Mouse (Mus musculus) heart, embryonic 11.5 days (tissue): ENCODE measurements around the gene Man2a2. TPM values are rescaled to one million over a fixed set of nuclear protein-coding genes. Genes with fewer than 3 reads are reported as not detected.

Experiments
- ATAC-seq: fragments of 200-750 bp; cut with Nextera tagmentation; replicated peaks from 2 replicates; pipeline ENCODE4 v1.8.0; 2017; ENCODE audit warnings: moderate library complexity; ENCODE audit not compliant: insufficient number of reproducible peaks, low FRiP score, low TSS enrichment
- H3K27ac ChIP-seq: fragments of 300-500 bp; sonication (generic); 2 replicates; pipeline ENCODE4 v1.5.1; 2014; ENCODE audit warnings: mild to moderate bottlenecking, low read depth, low read length
- H3K27me3 ChIP-seq: fragments of 300-500 bp; sonication (generic); 2 replicates; pipeline ENCODE4 v1.6.1; 2014; ENCODE audit warnings: mild to moderate bottlenecking, low read length, mixed read lengths; ENCODE audit not compliant: control insufficient read depth, insufficient read depth
- H3K36me3 ChIP-seq: fragments of 300-500 bp; sonication (generic); 2 replicates; pipeline ENCODE4 v1.6.1; 2014; ENCODE audit warnings: mild to moderate bottlenecking, low read length, moderate library complexity, mixed read lengths; ENCODE audit not compliant: control insufficient read depth, insufficient read depth
- H3K4me1 ChIP-seq: fragments of 300-500 bp; sonication (generic); 2 replicates; pipeline ENCODE4 v1.6.1; 2014; ENCODE audit warnings: low read length; ENCODE audit not compliant: control insufficient read depth, insufficient read depth
- H3K4me2 ChIP-seq: fragments of 300-500 bp; sonication (generic); 2 replicates; pipeline ENCODE4 v1.6.1; 2014; ENCODE audit warnings: mild to moderate bottlenecking, moderate library complexity
- H3K4me3 ChIP-seq: fragments of 300-500 bp; sonication (generic); 2 replicates; pipeline ENCODE4 v1.5.1; 2014; ENCODE audit warnings: low read depth, low read length
- H3K9ac ChIP-seq: fragments of 300-500 bp; sonication (generic); 2 replicates; pipeline ENCODE4 v1.6.1; 2014; ENCODE audit warnings: mild to moderate bottlenecking, low read depth, low read length, moderate library complexity
- H3K9me3 ChIP-seq: fragments of 300-500 bp; sonication (generic); replicated peaks from 2 replicates; pipeline ENCODE4 v1.6.1; 2016; ENCODE audit warnings: low read length; ENCODE audit not compliant: control insufficient read depth
- WGBS: fragments of 180-500 bp; shearing (Covaris S2); extraction: QIAGEN DNeasy Blood & Tissue Kit; methylation state at CpG from one replicate; pipeline ENCODE4 v1.1.7; 2014; ENCODE audit not compliant: insufficient replicate concordance; 5-methylcytosine and 5-hydroxymethylcytosine counted together
- polyA plus RNA-seq: library from polyadenylated mRNA; unstranded; fragments of >200 nt; fragmentation: Nextera tagmentation; extraction: Ambion mirVana; gene quantifications from 2 replicates; pipeline ENCODE4 v1.2.1, GENCODE M21; 2014

The Man2a2 gene
- polyA plus RNA-seq, 1 experiment from 2014 or later, result 12.3 TPM

DNA sequence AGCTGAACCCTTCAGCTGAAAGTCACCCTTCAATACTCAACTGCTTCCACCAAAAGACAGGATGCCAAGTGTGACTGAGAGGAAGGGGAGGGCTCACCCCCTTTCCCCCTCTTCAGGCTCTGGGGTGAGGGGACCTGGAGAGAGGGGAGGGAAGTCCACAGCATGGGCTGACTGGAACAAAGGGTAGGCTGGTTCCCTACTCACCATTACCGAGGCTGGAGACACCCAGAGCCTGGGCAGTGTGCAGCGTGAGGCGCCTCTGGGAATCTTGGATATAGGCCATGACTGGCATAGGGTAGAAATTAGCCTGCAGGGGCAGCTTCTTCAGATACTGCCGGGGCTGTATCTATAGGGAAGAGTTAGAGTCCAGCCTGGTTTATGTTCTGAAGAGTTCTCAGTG lies 13.1 kb downstream of the Man2a2 start:
- Histone ChIP-seq H3K9me3 (no peaks in the 10 kb centered on the region), H3K27me3 (no peaks in the 10 kb centered on the region), H3K4me1 (no peaks in the 10 kb centered on the region), H3K4me2 (no peak overlapping the region), H3K36me3 (peaks cover 36% of the 10 kb centered on the region), H3K9ac (no peak overlapping the region), H3K4me3 (no peak overlapping the region), H3K27ac (peak overlapping the region; percentile 47; the same call in 1 of the 2 replicates)
- no peak for ATAC-seq
- 77% methylated on average over 4 of the region's 4 CpGs for WGBS

DNA sequence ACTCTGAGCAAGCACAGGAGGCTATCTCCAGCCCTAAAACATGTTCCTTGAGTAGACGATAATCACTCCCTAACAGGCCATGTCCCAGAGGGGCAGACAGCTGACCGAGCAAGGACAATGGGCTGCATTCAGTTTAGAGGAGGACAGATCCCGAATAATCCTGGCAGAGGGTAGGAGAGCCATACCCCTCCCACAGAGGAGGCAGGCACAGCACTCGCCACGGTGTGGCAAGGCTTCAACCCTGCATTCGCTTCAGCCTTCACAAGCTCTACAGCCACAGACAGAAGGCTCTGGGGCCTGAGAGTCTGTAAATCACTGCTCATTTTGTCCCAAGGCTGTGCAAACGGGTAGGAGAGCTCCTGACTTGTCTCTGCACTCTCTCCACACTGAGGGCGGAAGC lies 14.0 kb downstream of the Man2a2 start:
- H3K9me3 ChIP-seq, result no peaks in the 10 kb centered on the region
- no peaks in the 10 kb centered on the region for H3K4me1 ChIP-seq
- H3K27ac ChIP-seq, result 0 out of 2 replicates have a peak overlapping the region, but pooled peaks have one; percentile 47
- H3K36me3 ChIP-seq, result peaks cover 30% of the 10 kb centered on the region
- H3K4me3 ChIP-seq, result no peak overlapping the region
- WGBS, result 60% methylated on average over 8 of the region's 8 CpGs
- H3K27me3 ChIP-seq, result no peaks in the 10 kb centered on the region
- no peak overlapping the region for H3K4me2 ChIP-seq
- ATAC-seq, result no peak
- H3K9ac ChIP-seq, result no peak overlapping the region

DNA sequence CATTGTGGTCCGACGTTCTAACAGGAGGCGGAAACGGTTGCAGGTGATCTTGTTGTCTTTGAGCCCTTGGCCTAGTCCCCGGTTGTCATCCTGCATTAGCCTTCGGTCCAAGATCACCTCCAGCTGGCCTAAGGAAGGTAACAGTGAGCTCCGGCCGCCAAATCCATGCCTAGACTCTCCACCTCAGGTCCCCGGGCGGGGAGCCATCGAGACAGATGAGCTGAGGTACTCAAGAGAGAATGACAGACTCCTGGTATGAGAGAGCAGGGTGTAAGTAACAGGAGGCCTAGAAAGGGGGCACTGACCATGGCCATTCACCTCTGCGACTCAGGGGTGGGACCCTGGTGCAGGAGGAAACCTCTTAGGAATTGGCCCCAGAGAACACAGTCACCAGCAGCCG lies 14.8 kb downstream of the Man2a2 start:
- Histone ChIP-seq H3K4me2 (no peak overlapping the region), H3K36me3 (peaks cover 32% of the 10 kb centered on the region), H3K4me1 (no peaks in the 10 kb centered on the region), H3K27ac (0 out of 2 replicates have a peak overlapping the region, but pooled peaks have one; percentile 1), H3K4me3 (no peak overlapping the region), H3K27me3 (no peaks in the 10 kb centered on the region), H3K9me3 (no peaks in the 10 kb centered on the region), H3K9ac (no peak overlapping the region)
- ATAC-seq, result no peak
- 84% methylated on average over 13 of the region's 13 CpGs for WGBS

DNA sequence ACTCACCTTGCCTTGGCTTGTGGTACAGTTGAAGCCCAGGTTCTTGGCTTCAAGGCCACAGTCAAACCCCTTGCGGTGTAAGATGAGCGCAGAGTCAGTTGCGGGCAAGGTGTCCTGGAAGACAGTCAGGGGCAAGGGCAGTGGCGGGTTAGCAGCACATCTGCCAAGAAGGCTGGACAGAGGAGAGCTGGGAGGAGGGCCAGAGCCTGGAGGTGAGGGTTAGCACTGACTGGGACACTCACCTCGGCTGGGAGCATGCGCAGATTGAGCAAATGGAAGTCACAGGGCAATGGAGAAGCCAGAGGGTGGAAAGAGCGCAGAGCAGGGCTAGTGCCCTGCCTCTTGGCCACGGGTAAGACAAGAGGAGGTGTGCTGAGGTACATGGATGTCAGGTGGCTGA lies 18.3 kb downstream of the Man2a2 start:
- no peaks in the 10 kb centered on the region for H3K27me3 ChIP-seq
- no peak for ATAC-seq
- no peak overlapping the region for H3K4me2 ChIP-seq
- H3K9ac ChIP-seq, result no peak overlapping the region
- H3K36me3 ChIP-seq, result peaks cover 16% of the 10 kb centered on the region
- no peak overlapping the region for H3K4me3 ChIP-seq
- 86% methylated on average over 8 of the region's 8 CpGs for WGBS
- no peaks in the 10 kb centered on the region; the same call in 1 of the 2 replicates for H3K4me1 ChIP-seq
- no peaks in the 10 kb centered on the region for H3K9me3 ChIP-seq
- no peak overlapping the region for H3K27ac ChIP-seq

DNA sequence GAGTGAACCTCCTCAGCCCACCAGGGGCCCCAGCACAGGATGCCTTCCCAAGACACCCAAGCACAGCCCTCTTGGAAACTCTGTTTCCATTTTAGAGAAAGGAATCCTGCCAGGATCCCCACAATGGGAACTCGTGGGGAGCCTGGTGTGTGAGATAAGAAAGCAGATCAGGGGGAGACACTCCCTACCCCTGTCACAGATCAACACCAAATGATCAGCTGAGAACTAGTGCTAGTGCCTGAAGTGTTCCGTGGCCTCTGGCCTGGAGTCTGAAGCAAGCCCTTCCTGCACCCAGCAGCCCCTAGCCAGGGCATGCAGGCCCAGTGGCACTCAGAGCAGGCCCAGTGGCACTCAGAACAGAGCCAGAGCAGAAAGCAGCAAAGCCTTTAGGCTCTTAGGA lies 20.4 kb downstream of the Man2a2 start:
- Histone ChIP-seq H3K9ac (no peak overlapping the region), H3K9me3 (no peaks in the 10 kb centered on the region), H3K4me2 (no peak overlapping the region), H3K4me3 (no peak overlapping the region), H3K27ac (no peak overlapping the region), H3K4me1 (peaks cover 3% of the 10 kb centered on the region; the same call in 1 of the 2 replicates), H3K27me3 (no peaks in the 10 kb centered on the region), H3K36me3 (peaks cover 13% of the 10 kb centered on the region)
- no peak for ATAC-seq
- WGBS, result 43% methylated on average over 2 of the region's 2 CpGs

DNA sequence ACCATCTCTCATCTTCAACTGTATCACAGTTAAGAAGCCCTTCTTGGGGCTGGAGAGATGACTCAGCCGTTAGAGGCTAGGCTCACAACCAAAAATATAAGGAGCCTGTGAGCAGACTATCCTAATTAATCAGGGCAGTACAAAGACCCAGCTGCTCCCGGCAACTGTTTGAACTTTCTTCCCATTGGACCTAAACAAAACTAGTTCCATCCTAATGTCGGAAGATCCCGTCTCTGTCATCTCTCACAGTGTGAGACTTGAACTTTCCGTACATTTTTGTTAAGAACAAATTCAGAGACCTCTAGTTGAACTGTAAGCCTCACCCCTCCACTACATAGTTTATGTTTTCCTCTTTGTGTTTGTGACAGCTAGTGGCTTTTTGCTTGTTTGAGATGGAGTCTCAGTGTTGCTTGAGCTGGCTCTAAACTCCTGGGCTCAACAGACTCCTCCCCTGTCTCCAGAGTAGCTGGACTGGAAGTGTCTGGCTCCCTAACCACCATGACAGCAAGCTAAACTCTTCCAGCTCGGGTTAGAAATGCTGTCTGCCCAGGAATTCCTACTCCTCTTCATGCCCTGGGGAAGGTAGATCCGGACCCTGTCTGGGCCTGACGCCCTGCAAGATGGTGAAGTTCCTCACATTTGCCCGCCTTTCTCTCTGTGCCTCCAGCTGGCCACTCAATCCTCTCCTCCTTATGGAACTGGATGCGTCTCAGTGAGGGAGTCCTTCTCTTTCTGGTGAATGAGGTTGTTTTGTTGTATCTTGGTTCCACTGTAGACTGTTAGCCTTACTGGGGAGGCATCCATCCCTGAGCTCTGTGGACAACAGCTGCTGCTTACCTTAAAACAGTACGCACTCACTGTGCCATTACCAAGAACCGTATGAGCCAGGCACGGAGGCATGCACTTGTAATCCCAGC lies 23.2 kb downstream of the Man2a2 start:
- Histone ChIP-seq H3K27ac (no peak overlapping the region; the same call in 1 of the 2 replicates), H3K4me1 (peaks cover 8% of the 10 kb centered on the region; the same call in 1 of the 2 replicates), H3K9me3 (no peaks in the 10 kb centered on the region), H3K27me3 (no peaks in the 10 kb centered on the region), H3K36me3 (peaks cover 7% of the 10 kb centered on the region), H3K4me2 (no peak overlapping the region), H3K9ac (no peak overlapping the region), H3K4me3 (no peak overlapping the region)
- ATAC-seq, result no peak
- 65% methylated on average over 13 of the region's 13 CpGs for WGBS

DNA sequence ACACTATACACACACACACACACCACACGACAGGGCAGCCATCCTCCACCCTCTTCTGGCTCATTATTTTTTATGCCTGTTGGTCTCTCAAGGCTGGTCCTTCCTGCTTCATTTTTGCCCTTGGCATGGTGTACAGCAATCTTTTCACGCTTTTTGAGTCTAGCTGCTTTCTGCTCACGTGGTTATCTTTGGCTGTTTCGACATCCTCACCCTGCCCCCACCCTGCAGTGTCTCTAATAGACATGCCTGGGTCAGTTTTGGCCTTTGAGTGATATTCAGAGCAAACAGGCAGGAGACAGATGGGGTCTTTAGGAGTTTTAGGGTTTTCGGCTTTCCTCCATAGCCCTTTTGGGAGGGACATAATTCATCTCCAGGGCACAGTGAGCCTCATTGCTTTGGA lies 24.3 kb downstream of the Man2a2 start:
- H3K27me3 ChIP-seq, result no peaks in the 10 kb centered on the region

DNA sequence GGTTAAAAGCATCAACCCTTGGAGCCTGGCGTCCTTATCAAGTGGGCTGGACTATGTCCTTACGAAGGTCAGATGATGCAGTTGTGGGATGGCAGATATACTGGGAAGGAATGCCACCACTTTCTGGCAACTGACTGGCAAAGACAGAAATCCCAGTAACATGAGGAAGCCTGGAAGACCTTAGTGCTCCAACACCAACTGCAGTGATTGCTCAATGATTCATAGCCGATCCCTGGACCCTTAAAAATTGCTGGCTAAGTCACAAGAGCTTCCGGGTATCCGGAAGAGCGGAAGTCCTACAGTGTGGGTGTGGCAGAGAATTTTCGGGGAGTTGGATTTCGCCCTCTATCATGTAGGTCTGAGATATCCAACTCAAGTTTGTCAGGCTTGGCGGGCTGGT lies 25.0 kb downstream of the Man2a2 start:
- H3K4me2 ChIP-seq, result no peak overlapping the region
- H3K27ac ChIP-seq, result no peak overlapping the region
- no peak overlapping the region for H3K9ac ChIP-seq
- ATAC-seq, result no peak
- H3K4me1 ChIP-seq, result peaks cover 12% of the 10 kb centered on the region
- no peaks in the 10 kb centered on the region for H3K27me3 ChIP-seq
- WGBS, result 82% methylated on average over 9 of the region's 9 CpGs
- H3K4me3 ChIP-seq, result no peak overlapping the region
- no peaks in the 10 kb centered on the region for H3K9me3 ChIP-seq
- peaks cover under 1% of the 10 kb centered on the region; the same call in 1 of the 2 replicates for H3K36me3 ChIP-seq

More for the DNA sequence above, 24.3 kb downstream of the Man2a2 start:
- WGBS, result 63% methylated on average over 5 of the region's 5 CpGs
- peaks cover 6% of the 10 kb centered on the region for H3K36me3 ChIP-seq
- no peak overlapping the region for H3K27ac ChIP-seq
- H3K9me3 ChIP-seq, result no peaks in the 10 kb centered on the region
- no peak overlapping the region for H3K4me2 ChIP-seq
- H3K9ac ChIP-seq, result peak overlapping the region; percentile 46
- no peak overlapping the region for H3K4me3 ChIP-seq
- no peak for ATAC-seq
- peaks cover 8% of the 10 kb centered on the region; the same call in 1 of the 2 replicates for H3K4me1 ChIP-seq
